Mouse (Mus musculus) spleen, adult 2 months (tissue): Measurements from ENCODE around the gene Naaladl2.

Experiments
- CTCF ChIP-seq: fragments of 200-500 bp; IDR thresholded peaks from 2 replicates; pipeline ENCODE4 v1.5.1; 2011; ENCODE audit warnings: mild to moderate bottlenecking, inconsistent platforms; ENCODE audit not compliant: insufficient read depth, insufficient read length, insufficient replicate concordance; ENCODE audit errors: extremely low read depth
- POLR2A ChIP-seq: fragments of 200-500 bp; IDR thresholded peaks from 2 replicates; pipeline ENCODE4 v1.6.1; 2011; ENCODE audit warnings: low read depth, low read length, inconsistent platforms

DNA sequence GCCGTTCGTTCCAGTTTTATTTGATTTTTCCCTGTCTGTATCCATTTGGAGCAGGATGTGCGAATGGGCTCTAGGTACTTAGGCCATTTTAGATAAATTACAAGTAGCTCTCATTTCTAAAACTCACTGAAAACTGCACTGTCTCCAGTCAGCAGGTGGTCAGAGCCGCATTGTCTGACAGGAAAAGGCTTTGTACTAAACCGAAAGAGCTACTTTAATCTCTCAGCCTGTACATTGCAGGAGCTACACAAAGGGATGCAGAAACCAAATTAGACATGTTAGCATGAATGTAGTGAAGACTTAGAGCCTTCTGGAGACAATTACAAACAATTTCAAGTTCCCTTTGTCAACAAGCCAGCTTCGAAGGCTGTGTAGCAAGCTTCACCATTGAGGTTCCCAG is 70.2 kb downstream of the Naaladl2 start:
- TF ChIP-seq POLR2A (no peak), CTCF (no peak)
